ENCODE assay signal across 8 mouse cellular contexts in the genomic region with DNA sequence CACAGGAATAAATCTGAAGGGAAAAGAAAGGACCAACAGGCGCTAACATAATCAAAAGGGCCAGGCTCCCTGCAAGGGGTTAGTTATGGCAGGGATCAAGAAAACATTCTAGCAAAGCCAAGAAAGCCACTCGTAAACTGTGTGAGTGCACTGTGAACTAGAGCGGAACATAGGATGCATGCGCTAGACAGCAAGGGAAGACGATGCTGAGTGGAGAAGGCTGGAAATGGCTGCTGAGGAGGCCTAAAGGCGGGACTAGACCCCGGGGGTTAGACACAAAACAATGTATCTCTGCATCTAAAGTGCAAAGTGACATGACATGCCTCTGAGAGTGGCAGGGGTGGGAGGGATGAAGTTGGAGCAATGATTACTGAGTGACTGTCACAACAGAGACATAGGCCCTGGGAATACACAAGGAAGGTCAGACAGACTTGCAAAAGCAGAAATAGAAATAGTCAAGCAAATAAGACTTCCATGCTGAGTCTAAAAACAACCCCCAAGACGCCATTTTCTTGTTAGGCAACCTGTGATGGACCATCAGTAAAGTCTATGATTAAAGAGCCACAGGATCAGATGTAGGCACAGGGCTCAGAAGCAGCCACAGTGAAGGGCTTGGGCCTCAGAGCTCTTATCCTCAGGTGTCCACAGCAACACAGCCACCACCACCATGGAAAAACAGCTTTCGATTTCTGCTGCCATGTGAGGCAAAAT. TPM values are rescaled to one million over a fixed set of nuclear protein-coding genes. Genes with fewer than 3 reads are reported as not detected.
DNase-seq lines count a peak whose midpoint lies in the region; ATAC-seq and TF ChIP-seq lines count a peak whose summit lies in the region.
"Had no signal": no experiment of that assay in that cellular context is flagged by ENCODE, and none has a peak within 500 bp of the region (broad histone marks: within the 10 kb centered on the region; RNA-seq: fewer than 3 reads in every experiment).

No protein-coding gene starts in this region.

- H3K4me1 ChIP-seq in forebrain, embryonic 12.5 days = peaks cover 61% of the 10 kb centered on the region
- H3K4me1 ChIP-seq in intestine, embryonic 16.5 days (ENCODE audit: control insufficient read depth, insufficient read depth, low read length) = peaks cover 33% of the 10 kb centered on the region

- no peak overlapping the region; the same call in 1 of the 2 replicates for H3K4me2 ChIP-seq in forebrain, embryonic 12.5 days
- no peak overlapping the region for H3K4me2 ChIP-seq in intestine, embryonic 16.5 days (ENCODE audit: low read depth, low read length)
- H3K4me2 ChIP-seq: liver, embryonic 13.5 days had no signal

- 42% methylated on average over 9 of the region's 9 CpGs for WGBS in forebrain, embryonic 12.5 days
- WGBS in intestine, embryonic 16.5 days = 47% methylated on average over 9 of the region's 9 CpGs

- no peak for TF ChIP-seq CTCF in layer of hippocampus, adult 2 months (conservative IDR thresholded peaks at IDR 0.05)

- ATAC-seq in forebrain, embryonic 12.5 days (ENCODE audit: low FRiP score) = peak; percentile 58; the same call in 1 of the 2 replicates
- no peak for ATAC-seq in intestine, embryonic 16.5 days

- H3K36me3 ChIP-seq in forebrain, embryonic 12.5 days (replicated peaks) = no peaks in the 10 kb centered on the region
- H3K36me3 ChIP-seq in intestine, embryonic 16.5 days (ENCODE audit: control insufficient read depth, insufficient read depth, low read length) = no peaks in the 10 kb centered on the region
- H3K36me3 ChIP-seq: liver, embryonic 13.5 days had no signal

- H3K4me3 ChIP-seq in layer of hippocampus, adult 2 months = no peak overlapping the region
- no peak overlapping the region for H3K4me3 ChIP-seq in forebrain, embryonic 12.5 days (replicated peaks)
- H3K4me3 ChIP-seq in intestine, embryonic 16.5 days (ENCODE audit: low read length) = no peak overlapping the region
- H3K4me3 ChIP-seq: liver, embryonic 13.5 days had no signal

- H3K9me3 ChIP-seq in forebrain, embryonic 12.5 days = no peaks in the 10 kb centered on the region
- no peaks in the 10 kb centered on the region for H3K9me3 ChIP-seq in intestine, embryonic 16.5 days (ENCODE audit: control insufficient read depth, low read length)
- H3K9me3 ChIP-seq: liver, embryonic 13.5 days had no signal

- H3K27me3 ChIP-seq in forebrain, embryonic 12.5 days = no peaks in the 10 kb centered on the region
- H3K27me3 ChIP-seq in intestine, embryonic 16.5 days (replicated peaks; ENCODE audit: control insufficient read depth, insufficient read depth, low read length) = no peaks in the 10 kb centered on the region
- H3K27me3 ChIP-seq: liver, embryonic 13.5 days had no signal

- no peak for DNase-seq in layer of hippocampus, adult 2 months (ENCODE audit: low spot score in 2 of 2)
- no peak for DNase-seq in layer of hippocampus, adult 9-10 months (ENCODE audit: low spot score)
- DNase-seq in retina, embryonic 14.5 days (ENCODE audit: low spot score) = peak; percentile 51
- no peak for DNase-seq in spleen, postnatal 36 days (ENCODE audit: low spot score in 2 of 2)
- DNase-seq in ovary, postnatal 14 days (ENCODE audit: low spot score) = no peak
- DNase-seq: liver, embryonic 13.5 days had no signal

- no peak overlapping the region for H3K9ac ChIP-seq in forebrain, embryonic 12.5 days
- no peak overlapping the region for H3K9ac ChIP-seq in intestine, embryonic 16.5 days (ENCODE audit: low read depth, low read length)
- H3K9ac ChIP-seq: liver, embryonic 13.5 days had no signal

- H3K27ac ChIP-seq in layer of hippocampus, adult 2 months = peak overlapping the region; percentile 90
- H3K27ac ChIP-seq in forebrain, embryonic 12.5 days = peak overlapping the region; percentile 68
- peak overlapping the region; percentile 34; the same call in 1 of the 2 replicates for H3K27ac ChIP-seq in intestine, embryonic 16.5 days (ENCODE audit: low read length)
- H3K27ac ChIP-seq: liver, embryonic 13.5 days had no signal

RNA-seq across cellular contexts. Expression of gene Rnf169, which starts 14.1 kb away (rescaled TPM):
- 10 to 100 TPM; 26.6 to 28.2 TPM for total RNA-seq in layer of hippocampus, adult 2 months (2021)
- polyA plus RNA-seq in forebrain, embryonic 12.5 days (2016; fragmentation: Nextera tagmentation; extraction: Ambion mirVana) = 6.0 and 7.1 TPM in 2 replicates
- polyA plus RNA-seq in intestine, embryonic 16.5 days (2015; fragmentation: Nextera tagmentation; extraction: Ambion mirVana) = 2.6 and 3.1 TPM in 2 replicates

RNA-seq across cellular contexts. Expression of gene Chrdl2, which starts 39.8 kb away (rescaled TPM):
- total RNA-seq in layer of hippocampus, adult 2 months (2021) = under 1 TPM; 0.27 to 0.38 TPM
- polyA plus RNA-seq in forebrain, embryonic 12.5 days (2016; fragmentation: Nextera tagmentation; extraction: Ambion mirVana) = 0.13 and 0.20 TPM in 2 replicates
- polyA plus RNA-seq in intestine, embryonic 16.5 days (2015; fragmentation: Nextera tagmentation; extraction: Ambion mirVana) = 0.61 and 0.72 TPM in 2 replicates
- polyA plus RNA-seq: liver, embryonic 13.5 days had no signal

Comparison
In these comparisons a context has a peak if more than half of its experiments do, and no peak if none do; other contexts are left out.
1. H3K27ac ChIP-seq: peak in every context shown above with its lines; median percentile 90 in layer of hippocampus, adult 2 months; 68 in forebrain, embryonic 12.5 days; 34 in intestine, embryonic 16.5 days.